Mouse (Mus musculus) C2C12 (cell line): ENCODE measurements around the gene Sdk1.

Experiments
- CTCF ChIP-seq: IDR thresholded peaks from one replicate; pipeline ENCODE4 v1.5.1; 2011; ENCODE audit not compliant: control insufficient read depth, insufficient read depth, insufficient read length
- FOSL1 ChIP-seq: IDR thresholded peaks from one replicate; pipeline ENCODE4 v1.8.0; 2011; ENCODE audit warnings: mild to moderate bottlenecking, low read length; ENCODE audit not compliant: poor library complexity, insufficient read depth, severe bottlenecking
- MAX ChIP-seq: IDR thresholded peaks from one replicate; pipeline ENCODE4 v1.6.1; 2011; ENCODE audit warnings: mild to moderate bottlenecking, control low read depth
- MYOD1 ChIP-seq: IDR thresholded peaks from one replicate; pipeline ENCODE4 v1.6.1; 2011; ENCODE audit warnings: low read depth; ENCODE audit not compliant: control insufficient read depth, insufficient read length
- MYOG ChIP-seq: IDR thresholded peaks from one replicate; pipeline ENCODE4 v1.6.1; 2011; ENCODE audit not compliant: control insufficient read depth, insufficient read length; ENCODE audit errors: extremely low read depth

DNA sequence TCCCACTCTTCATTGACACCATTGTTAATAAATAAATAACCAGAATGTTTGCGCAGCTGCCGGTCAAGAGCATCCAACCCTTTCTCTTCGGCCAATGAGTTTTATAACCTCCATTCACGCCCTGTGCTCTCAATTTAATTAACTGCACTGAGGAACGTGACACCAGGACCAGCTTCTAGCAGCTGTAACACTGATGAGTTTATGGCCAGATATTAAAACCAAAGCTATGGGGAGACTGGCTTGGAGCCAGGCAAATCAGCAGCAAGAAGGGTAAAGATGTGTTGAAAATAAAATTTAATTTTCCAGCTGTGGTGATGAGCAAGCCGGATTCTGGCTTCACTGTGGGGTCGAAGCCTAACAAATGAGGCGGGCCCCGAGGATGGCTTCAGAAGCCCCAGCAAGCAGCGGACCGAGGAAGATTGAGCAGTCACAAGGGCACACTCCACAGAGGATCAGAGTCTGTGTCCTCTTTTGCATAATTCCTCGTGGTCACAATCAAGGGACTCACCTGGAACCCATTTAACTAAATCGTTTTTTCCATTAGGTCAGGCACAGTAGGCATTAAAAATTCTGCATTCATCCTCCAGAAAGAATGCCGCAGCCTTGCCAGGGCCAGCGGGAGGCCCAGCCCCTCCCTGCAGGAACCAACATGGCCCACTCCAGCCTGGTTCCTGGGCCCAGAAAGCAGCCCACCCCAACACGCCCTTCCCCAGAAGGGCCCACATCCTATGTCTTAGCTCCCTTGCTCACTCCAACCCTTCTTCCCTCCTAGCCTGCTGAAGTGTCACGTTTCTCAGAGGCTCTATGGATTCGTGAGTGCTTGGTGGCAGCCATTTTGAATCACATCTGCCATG lies 987.9 kb downstream of the Sdk1 start:
- TF ChIP-seq CTCF (no peak), FOSL1 (no peak), MAX (no peak), MYOD1 (no peak), MYOG (no peak)
